Mouse (Mus musculus): Measurements from ENCODE around the gene Hint1. TPM values are rescaled to one million over a fixed set of nuclear protein-coding genes. Genes with fewer than 3 reads are reported as not detected.

Gene Hint1
- polyA plus RNA-seq, 2 experiments from 2014 or later: 375 to 447 TPM

Other genes starting within 250 kb of the Hint1 start
- gene Cdc42se2, start 78.7 kb upstream of the Hint1 start, polyA plus RNA-seq (2017; shearing (Covaris generic)): 100 to 1,000 TPM; 369 to 477 TPM
- gene Lyrm7, start 5.5 kb upstream of the Hint1 start, polyA plus RNA-seq (2017; shearing (Covaris generic)): 1 to 10 TPM; 3.4 to 8.4 TPM
- 1 to 10 TPM; 1.2 to 1.3 TPM for gene Gpx3, start 36.1 kb downstream of the Hint1 start, polyA plus RNA-seq (2017; shearing (Covaris generic))
- gene Tnip1, start 96.5 kb downstream of the Hint1 start, polyA plus RNA-seq (2017; shearing (Covaris generic)): 100 to 1,000 TPM in 1 of 2 experiments, 10 to 100 TPM in 1; 97.4 to 167 TPM
- gene Anxa6, start 167.1 kb downstream of the Hint1 start, polyA plus RNA-seq (2017; shearing (Covaris generic)): 100 to 1,000 TPM; 387 to 504 TPM
- gene Ccdc69, start 211.7 kb downstream of the Hint1 start, polyA plus RNA-seq (2017; shearing (Covaris generic)): 10 to 100 TPM; 68.2 to 80.6 TPM
- 100 to 1,000 TPM; 162 to 185 TPM for gene Gm2a, start 231.7 kb downstream of the Hint1 start, polyA plus RNA-seq (2017; shearing (Covaris generic))

All from CD4-positive, CD25-positive, alpha-beta regulatory T cell, adult 4 months (primary cell).